Mouse (Mus musculus) NIH3T3 (cell line): ENCODE results near the gene Tm4sf1.

Experiments used
- DNase-seq: peaks from one replicate; pipeline ENCODE4 v3.0.0-alpha.2; 2012; ENCODE audit warnings: low read depth

Gene Tm4sf1

DNA sequence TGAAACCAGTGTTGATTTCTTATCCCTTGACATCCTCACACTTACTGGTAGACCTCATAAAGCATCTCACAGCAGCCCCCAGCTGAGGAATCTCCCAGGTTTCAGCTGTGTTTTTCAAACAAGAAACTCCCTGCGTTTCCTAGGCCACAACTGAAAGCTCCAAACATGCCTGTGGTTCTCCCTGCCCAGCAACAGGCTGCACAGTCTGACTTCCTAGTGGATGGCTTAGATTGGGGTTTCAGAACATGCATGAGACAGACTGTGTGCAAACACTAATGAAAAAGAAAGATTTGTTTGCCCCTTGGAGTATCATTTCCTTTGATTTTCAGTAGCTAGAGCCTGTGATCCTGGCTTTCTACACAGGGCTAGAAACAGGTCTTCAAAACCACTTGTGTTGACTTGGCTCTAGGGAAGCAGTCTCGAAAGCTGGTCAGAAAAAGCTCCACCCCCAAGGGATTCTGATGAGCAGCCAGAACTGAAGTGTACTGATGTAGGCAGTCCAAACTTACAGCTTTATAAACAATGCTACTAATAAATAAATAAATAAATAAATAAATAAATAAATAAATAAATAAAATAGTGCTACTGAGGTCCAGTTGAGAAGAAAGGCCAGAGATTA, at the start of gene Tm4sf1:
Tm4sf1 (minus strand) TSS at position 68 of the 619 bp plus-strand sequence.
- DNase-seq = peak; percentile 51

DNA sequence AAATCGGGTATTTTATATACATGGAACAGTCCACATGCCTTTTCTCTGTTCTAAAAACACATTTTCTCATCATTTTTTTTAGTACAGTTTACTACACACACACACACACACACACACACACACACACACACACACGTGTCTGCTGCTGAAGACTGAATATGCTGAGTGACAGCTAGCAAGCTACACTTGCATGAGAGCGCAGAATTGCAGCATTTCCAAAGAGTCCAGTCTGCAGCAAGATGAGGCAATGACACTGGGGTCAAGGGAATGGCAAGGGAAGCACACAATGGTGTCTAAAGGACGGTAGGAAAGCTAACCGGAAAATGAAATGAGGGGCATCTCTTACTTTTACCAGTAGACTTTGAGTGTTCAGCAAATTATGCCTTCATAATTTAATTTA, 43.0 kb upstream of the Tm4sf1 start:
- DNase-seq = no peak

DNA sequence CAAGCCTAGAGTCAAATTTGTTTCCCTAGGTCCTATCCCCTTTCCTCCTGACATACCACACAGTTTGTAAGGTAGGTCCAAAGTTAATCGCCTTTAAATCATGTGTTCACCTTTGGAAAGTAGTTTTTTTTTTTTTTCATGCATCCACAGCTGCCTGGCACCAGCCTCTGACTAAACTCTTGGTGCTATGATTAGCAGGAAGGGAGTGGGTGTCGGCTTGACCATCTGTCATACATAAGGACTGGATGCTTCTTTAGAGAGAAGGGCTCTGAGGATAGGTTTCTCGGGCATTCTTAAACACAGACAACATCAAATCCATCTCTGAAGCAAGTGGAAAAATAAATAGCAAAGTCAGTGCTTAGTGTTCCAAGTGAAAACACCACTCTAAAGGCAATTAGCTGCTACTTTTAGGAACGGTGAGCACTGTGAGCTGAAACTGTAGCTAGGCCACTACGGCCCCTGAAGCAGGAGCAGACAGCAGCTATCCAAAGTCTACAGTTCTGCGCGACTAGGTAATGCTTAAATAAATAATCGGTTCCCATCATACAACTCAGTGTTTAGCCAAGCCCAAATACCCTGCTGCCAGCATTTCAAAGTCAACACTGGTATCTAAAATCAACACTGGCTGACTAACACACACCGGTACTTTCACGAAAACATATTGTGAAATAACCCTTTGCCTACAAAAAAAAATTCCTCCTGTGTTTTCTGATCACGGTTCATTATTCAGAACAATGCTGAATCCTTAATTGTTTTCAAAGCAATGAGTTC, 42.2 kb upstream of the Tm4sf1 start:
- peak; percentile 55 for DNase-seq

DNA sequence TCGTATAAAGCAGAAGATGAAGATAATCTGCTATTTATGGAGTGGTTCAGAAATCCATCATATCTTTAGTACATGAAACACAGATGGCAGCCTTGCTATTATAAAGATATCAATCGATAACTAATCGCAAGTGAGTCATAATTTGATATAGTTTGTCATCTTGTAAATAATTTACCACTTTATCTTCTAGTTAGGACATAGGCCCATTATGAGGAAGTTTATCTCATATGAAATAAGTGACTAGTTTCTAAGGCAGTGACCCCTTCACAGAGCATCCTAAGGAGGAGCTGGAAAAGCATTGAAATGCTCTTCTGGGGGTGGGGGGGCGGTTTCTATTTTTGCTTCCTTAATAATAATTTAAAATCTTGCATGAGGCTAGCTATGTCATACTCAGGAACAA, 41.2 kb upstream of the Tm4sf1 start:
- DNase-seq = no peak

DNA sequence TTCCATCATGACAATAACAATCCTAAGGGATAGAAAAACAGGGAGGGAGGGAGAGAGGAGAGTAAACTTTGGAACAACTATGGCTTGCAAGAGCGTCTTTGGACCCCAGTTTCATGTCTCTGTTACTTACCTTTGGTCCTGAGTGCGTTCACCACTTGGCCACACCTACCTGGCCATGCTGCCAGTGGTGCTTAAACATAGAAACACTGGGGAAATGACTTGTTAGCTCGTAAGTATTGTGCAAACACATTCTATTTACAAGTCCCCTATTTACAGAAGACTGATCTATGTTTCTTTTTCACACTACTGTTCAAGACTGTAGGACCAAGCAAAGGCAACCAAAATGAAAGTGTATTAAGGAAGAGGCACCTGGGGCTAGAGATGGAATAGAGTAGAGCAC, 39.5 kb upstream of the Tm4sf1 start:
- DNase-seq = no peak

- DNase-seq = no peak
These were observed 33.5 kb upstream of the Tm4sf1 start for GRCm38 (mm10) chr3:57335080-57335815.

- peak; percentile 49 for DNase-seq
These were observed 26.2 kb upstream of the Tm4sf1 start for GRCm38 (mm10) chr3:57327941-57328340.

DNA sequence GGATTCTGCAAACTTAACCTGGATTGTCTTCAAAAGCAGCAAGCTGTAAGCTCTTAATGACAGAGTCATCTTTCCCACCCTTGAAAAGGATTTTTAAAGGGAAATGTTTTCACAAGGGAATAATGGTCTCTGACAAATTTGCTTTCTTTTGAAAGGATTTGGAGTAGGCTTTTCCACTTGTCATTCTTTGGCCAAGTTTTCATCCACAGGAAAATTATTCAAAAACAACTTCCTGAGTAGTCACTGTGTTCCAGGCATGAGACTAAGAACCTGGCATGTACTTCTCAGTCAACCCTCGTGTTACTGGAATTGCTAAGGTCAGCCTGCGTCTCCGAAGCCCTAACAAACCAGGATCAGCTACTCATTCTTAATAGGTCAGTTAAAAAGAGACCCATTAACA, 5.3 kb upstream of the Tm4sf1 start:
- DNase-seq = no peak

- DNase-seq = no peak
These were observed 3.8 kb upstream of the Tm4sf1 start for GRCm38 (mm10) chr3:57305564-57305963.

DNA sequence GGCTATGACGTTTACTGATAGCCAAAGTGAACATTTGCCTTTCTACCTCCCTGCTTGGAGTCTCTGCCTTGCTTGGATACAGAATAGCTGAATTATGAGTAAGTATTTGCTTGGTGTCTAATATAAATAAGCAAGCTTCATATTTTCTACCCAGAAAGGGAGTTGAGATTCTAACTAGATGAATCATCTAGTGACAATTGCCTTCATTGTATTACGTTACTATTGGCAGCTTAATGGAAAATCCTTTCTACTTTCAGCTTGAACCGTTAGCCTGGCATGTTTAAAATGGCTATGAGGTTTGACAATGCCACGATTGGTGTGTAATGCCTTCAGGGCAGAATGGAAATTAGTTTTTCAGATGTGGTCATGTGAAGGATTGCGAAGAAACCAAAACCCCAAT, 2.7 kb upstream of the Tm4sf1 start:
- DNase-seq = peak; percentile 81

DNA sequence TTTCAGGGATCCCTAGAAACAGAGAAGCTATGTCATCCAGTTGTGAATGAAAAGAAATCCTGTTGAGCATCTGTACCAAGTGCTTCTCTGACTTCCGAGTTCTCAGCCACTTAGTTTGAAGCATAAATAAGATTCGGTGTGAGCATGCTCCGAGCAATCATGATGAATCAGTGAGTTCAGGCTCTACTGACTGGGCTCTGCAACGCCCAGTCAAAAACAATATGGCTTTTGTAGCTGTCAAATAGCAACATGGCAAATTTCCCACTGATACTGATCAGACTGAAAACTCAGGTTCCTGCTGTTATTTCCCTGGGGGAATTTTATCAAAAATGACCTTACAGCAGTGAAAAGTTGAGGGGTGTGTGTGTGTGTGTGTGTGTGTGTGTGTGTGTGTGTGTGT, 2.3 kb upstream of the Tm4sf1 start:
- DNase-seq = peak; percentile 83

DNA sequence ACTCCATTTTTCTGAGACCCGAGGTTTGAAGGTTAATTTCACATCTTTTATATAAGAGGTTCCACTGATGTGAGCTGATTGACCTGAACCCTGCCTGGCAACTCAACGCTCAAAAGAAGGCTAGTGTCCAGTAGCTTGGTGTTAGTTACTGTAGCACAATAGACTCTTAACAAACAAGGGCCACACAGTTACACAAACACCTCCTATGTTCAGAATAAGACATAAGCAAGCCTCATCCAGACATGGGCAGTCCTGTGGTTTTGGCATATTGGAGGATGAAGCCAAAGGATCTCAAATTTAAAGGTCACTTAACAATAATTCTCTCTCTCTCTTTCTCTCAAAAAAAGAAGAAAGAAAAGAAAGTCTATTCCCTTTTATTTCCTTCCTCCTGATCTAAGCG, 1.7 kb upstream of the Tm4sf1 start:
- peak; percentile 41 for DNase-seq

DNA sequence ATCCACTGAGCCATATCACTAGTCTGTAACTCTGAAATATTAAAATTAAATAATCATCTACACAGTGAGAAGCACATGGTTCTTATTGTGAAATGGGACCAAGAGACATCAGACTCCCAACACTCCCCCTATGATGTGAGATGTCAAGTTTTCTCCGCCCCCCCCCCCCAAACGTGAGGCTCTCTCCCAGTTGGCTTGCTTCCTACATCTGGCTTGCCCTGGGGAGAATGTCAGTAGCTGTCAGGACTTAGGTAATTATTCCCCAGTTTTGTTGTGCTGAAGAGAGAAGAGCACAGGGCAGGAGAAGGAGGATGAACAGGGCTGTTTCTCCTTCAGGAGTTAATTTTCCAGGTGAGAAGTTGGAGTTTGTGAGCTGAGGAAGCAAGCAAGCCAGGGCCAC, 1.1 kb upstream of the Tm4sf1 start:
- DNase-seq = peak; percentile 60

DNA sequence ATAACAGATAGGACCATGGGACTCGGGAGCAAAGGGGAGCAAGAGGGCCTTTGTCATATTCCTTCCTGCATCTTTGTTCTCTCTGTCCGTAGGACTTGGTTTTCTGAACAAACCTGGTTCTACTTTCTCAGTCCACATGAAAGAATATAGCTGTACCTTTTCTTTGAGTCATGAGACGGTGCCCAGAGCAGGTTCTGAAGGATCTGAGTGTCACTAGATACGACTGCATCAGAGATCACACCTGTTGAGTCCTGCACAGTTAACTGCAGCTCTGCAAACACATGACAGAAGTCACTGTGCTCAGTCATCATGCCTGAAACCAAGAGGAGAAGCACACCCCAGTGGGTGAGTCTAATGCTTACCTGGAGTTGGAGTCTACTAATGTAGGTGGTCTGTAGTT, 422 bp downstream of the Tm4sf1 start:
- no peak for DNase-seq

DNA sequence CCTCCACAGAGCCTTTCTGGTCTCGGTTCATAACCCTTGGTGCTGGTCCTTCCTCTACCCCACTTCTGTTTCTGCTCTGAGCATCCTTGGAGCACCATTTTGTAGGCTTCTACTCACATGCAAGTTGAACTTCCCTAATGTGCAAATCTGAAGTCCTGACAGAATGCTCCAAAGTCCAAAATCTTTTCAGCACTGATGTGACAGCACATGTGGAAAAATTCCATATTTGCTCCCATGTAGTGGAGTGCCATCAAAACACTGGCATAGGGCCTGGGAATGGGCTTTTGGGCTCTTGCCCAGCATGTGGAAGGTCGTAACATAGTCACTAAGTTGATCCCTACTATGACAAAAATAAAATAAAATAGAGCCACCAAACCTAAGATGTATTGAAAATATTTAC, 3.8 kb downstream of the Tm4sf1 start:
- no peak for DNase-seq

- no peak for DNase-seq
These were observed 5.2 kb downstream of the Tm4sf1 start for GRCm38 (mm10) chr3:57296574-57296973.

DNA sequence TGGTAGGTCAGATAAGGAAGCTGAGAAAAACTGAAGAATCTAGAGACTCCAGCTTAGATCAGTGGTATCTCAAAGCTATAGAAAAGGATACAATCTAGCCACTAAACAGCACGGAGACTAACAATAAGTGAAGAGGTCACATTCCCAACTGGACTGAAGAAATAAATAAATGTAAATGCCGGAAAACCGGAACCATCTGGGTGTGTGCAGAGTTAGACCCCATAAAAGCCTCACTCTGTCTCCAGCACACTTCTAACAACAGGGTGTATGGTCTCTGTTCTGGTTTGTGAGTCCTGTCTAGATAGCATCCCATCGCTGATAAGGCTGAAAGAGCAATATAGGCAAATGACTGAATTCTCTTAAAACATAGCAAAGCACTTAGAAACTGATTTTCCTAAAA, 6.2 kb downstream of the Tm4sf1 start:
- DNase-seq = peak; percentile 25

GRCm38 (mm10) chr3:57294742-57295525, 6.9 kb downstream of the Tm4sf1 start:
- DNase-seq = peak; percentile 88

- DNase-seq = peak; percentile 50
These were observed 7.9 kb downstream of the Tm4sf1 start for GRCm38 (mm10) chr3:57293925-57294324.

DNA sequence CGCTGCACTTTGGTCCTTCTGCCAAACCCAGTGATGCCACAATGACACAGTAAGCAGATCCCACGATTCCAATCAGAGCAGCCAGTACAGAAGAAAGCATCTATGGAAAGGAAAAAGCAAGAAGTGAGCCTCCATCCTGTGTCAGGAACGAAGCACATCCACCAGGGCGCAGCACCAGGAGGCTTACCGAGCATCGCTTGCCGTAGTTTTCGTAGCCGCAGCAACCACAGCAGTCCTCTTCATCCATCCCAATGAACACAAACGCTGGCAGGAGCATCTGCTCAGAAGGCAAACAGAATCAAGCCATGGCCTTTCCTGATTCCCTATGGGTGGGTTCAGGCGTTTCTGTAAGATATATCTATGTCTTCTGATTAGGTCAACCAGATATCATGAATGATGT, 9.0 kb downstream of the Tm4sf1 start:
- peak; percentile 84 for DNase-seq

- peak; percentile 39 for DNase-seq
These were observed 12.8 kb downstream of the Tm4sf1 start for GRCm38 (mm10) chr3:57288944-57289491.
